Mouse (Mus musculus) common myeloid progenitor, adult 5-6 weeks (primary cell): ENCODE measurements around the gene Med13l. TPM values are rescaled to one million over a fixed set of nuclear protein-coding genes. Genes with fewer than 3 reads are reported as not detected.

Experiments used
- ATAC-seq: replicated peaks from 2 replicates; pipeline ENCODE4 v1.8.0; 2016; ENCODE audit warnings: low read depth, mild to moderate bottlenecking, moderate TSS enrichment, inconsistent platforms; ENCODE audit not compliant: poor library complexity, severe bottlenecking
- total RNA-seq: library from RNA; stranded (forward); fragments of 200-1000, 187-1606 nt; gene quantifications from 2 replicates; pipeline ENCODE4 v1.2.3, GENCODE M21; 2017

Med13l gene
- total RNA-seq, 1 experiment from 2014 or later: 49.7 TPM

- no peak for ATAC-seq
Measured at GRCm38 (mm10) chr5:118620330-118620910, 59.9 kb downstream of the Med13l start.

- no peak for ATAC-seq
Measured at GRCm38 (mm10) chr5:118621877-118622276, 61.4 kb downstream of the Med13l start.

GRCm38 (mm10) chr5:118622346-118622745 is 61.9 kb downstream of the Med13l start:
- no peak for ATAC-seq

- no peak for ATAC-seq
Measured at GRCm38 (mm10) chr5:118623797-118624196, 63.3 kb downstream of the Med13l start.

GRCm38 (mm10) chr5:118627630-118628029 is 67.2 kb downstream of the Med13l start:
- no peak for ATAC-seq

GRCm38 (mm10) chr5:118628211-118628610 is 67.7 kb downstream of the Med13l start:
- no peak for ATAC-seq

- ATAC-seq: no peak
Measured at GRCm38 (mm10) chr5:118632346-118632745, 71.9 kb downstream of the Med13l start.

GRCm38 (mm10) chr5:118633106-118633505 is 72.6 kb downstream of the Med13l start:
- ATAC-seq: no peak

- ATAC-seq: no peak
Measured at GRCm38 (mm10) chr5:118635476-118636187, 75.2 kb downstream of the Med13l start.

GRCm38 (mm10) chr5:118636399-118637369 is 76.2 kb downstream of the Med13l start:
- ATAC-seq: peak; percentile 57

GRCm38 (mm10) chr5:118637931-118638330 is 77.5 kb downstream of the Med13l start:
- ATAC-seq: 0 out of 2 replicates have a peak, but pooled peaks have one; percentile 7

- ATAC-seq: no peak
Measured at GRCm38 (mm10) chr5:118638534-118639109, 78.1 kb downstream of the Med13l start.

- ATAC-seq: no peak
Measured at GRCm38 (mm10) chr5:118639117-118639707, 78.7 kb downstream of the Med13l start.

- ATAC-seq: peak; percentile 46; the same call in 1 of the 2 replicates
Measured at GRCm38 (mm10) chr5:118644041-118644440, 83.6 kb downstream of the Med13l start.

- ATAC-seq: no peak
Measured at GRCm38 (mm10) chr5:118644511-118644910, 84.0 kb downstream of the Med13l start.

GRCm38 (mm10) chr5:118645196-118645805 is 84.8 kb downstream of the Med13l start:
- ATAC-seq: peak; percentile 40; the same call in 1 of the 2 replicates

- ATAC-seq: no peak
Measured at GRCm38 (mm10) chr5:118646897-118647296, 86.4 kb downstream of the Med13l start.

GRCm38 (mm10) chr5:118647384-118647783 is 86.9 kb downstream of the Med13l start:
- ATAC-seq: peak; percentile 52
